Mouse (Mus musculus) heart, embryonic 15.5 days (tissue): ENCODE measurements around the gene Slc34a2. TPM values are rescaled to one million over a fixed set of nuclear protein-coding genes. Genes with fewer than 3 reads are reported as not detected.

Experiments used
- ATAC-seq: fragments of 200-750 bp; cut with Nextera tagmentation; replicated peaks from 2 replicates; pipeline ENCODE4 v1.8.0; 2017; ENCODE audit warnings: low read depth, moderate TSS enrichment; ENCODE audit not compliant: insufficient number of reproducible peaks, insufficient read depth, low FRiP score
- H3K27ac ChIP-seq: fragments of 300-500 bp; sonication (generic); 2 replicates; pipeline ENCODE4 v1.5.1; 2015; ENCODE audit warnings: mild to moderate bottlenecking, inconsistent platforms
- H3K27me3 ChIP-seq: fragments of 300-500 bp; sonication (generic); 2 replicates; pipeline ENCODE4 v1.6.1; 2015; ENCODE audit warnings: inconsistent platforms
- H3K36me3 ChIP-seq: fragments of 300-500 bp; sonication (generic); 2 replicates; pipeline ENCODE4 v1.6.1; 2015; ENCODE audit warnings: mild to moderate bottlenecking, inconsistent platforms
- H3K4me1 ChIP-seq: fragments of 300-500 bp; sonication (generic); replicated peaks from 2 replicates; pipeline ENCODE4 v1.6.1; 2015; ENCODE audit warnings: inconsistent platforms
- H3K4me2 ChIP-seq: fragments of 300-500 bp; sonication (generic); 2 replicates; pipeline ENCODE4 v1.6.1; 2015; ENCODE audit warnings: inconsistent platforms, mild to moderate bottlenecking, moderate library complexity
- H3K4me3 ChIP-seq: fragments of 300-500 bp; sonication (generic); 2 replicates; pipeline ENCODE4 v1.5.1; 2015; ENCODE audit warnings: mild to moderate bottlenecking, inconsistent platforms
- H3K9ac ChIP-seq: fragments of 300-500 bp; sonication (generic); 2 replicates; pipeline ENCODE4 v1.6.1; 2015; ENCODE audit warnings: mild to moderate bottlenecking, inconsistent platforms
- H3K9me3 ChIP-seq: fragments of 300-500 bp; sonication (generic); replicated peaks from 2 replicates; pipeline ENCODE4 v1.6.1; 2016; ENCODE audit warnings: inconsistent platforms
- WGBS: fragments of 180-500 bp; shearing (Covaris S2); methylation state at CpG from one replicate; pipeline ENCODE4 v1.1.7; 2015; ENCODE audit warnings: mixed read lengths; 5-methylcytosine and 5-hydroxymethylcytosine counted together
- polyA plus RNA-seq: library from polyadenylated mRNA; unstranded; fragments of >200 nt; fragmentation: Nextera tagmentation; extraction: Ambion mirVana; gene quantifications from 2 replicates; pipeline ENCODE4 v1.2.1, GENCODE M21; 2015

The Slc34a2 gene
- polyA plus RNA-seq, 1 experiment from 2014 or later = 0.29 TPM

GRCm38 (mm10) chr5:53078453-53078852, 40.6 kb downstream of the Slc34a2 start:
- H3K27me3 ChIP-seq = no peaks in the 10 kb centered on the region
- ATAC-seq = no peak
- H3K4me3 ChIP-seq = no peak overlapping the region
- WGBS = 41% methylated on average over 4 of the region's 4 CpGs
- no peak overlapping the region for H3K27ac ChIP-seq
- H3K9me3 ChIP-seq = no peaks in the 10 kb centered on the region
- no peaks in the 10 kb centered on the region for H3K4me1 ChIP-seq
- no peak overlapping the region for H3K9ac ChIP-seq
- H3K4me2 ChIP-seq = no peak overlapping the region
- H3K36me3 ChIP-seq = no peaks in the 10 kb centered on the region

GRCm38 (mm10) chr5:53087452-53087851, 49.6 kb downstream of the Slc34a2 start:
- Histone ChIP-seq H3K36me3 (no peaks in the 10 kb centered on the region), H3K4me2 (no peak overlapping the region), H3K4me1 (no peaks in the 10 kb centered on the region), H3K27me3 (no peaks in the 10 kb centered on the region), H3K9me3 (no peaks in the 10 kb centered on the region), H3K4me3 (no peak overlapping the region), H3K9ac (no peak overlapping the region), H3K27ac (no peak overlapping the region)
- WGBS = 78% methylated on average over 7 of the region's 7 CpGs
- no peak for ATAC-seq

GRCm38 (mm10) chr5:53091331-53091730, 53.5 kb downstream of the Slc34a2 start:
- H3K27ac ChIP-seq = no peak overlapping the region
- no peaks in the 10 kb centered on the region for H3K27me3 ChIP-seq
- no peak for ATAC-seq
- no peak overlapping the region for H3K9ac ChIP-seq
- H3K4me2 ChIP-seq = no peak overlapping the region
- no peaks in the 10 kb centered on the region for H3K9me3 ChIP-seq
- 53% methylated on average over 3 of the region's 3 CpGs for WGBS
- H3K4me3 ChIP-seq = no peak overlapping the region
- no peaks in the 10 kb centered on the region for H3K36me3 ChIP-seq
- no peaks in the 10 kb centered on the region for H3K4me1 ChIP-seq

- H3K36me3 ChIP-seq = no peaks in the 10 kb centered on the region
- no peak overlapping the region for H3K4me3 ChIP-seq
- WGBS = 80% methylated on average over 12 of the region's 12 CpGs
Observed at GRCm38 (mm10) chr5:53101848-53102473, 64.1 kb downstream of the Slc34a2 start.

GRCm38 (mm10) chr5:53104177-53104855, 66.4 kb downstream of the Slc34a2 start:
- H3K9ac ChIP-seq = no peak overlapping the region
- no peaks in the 10 kb centered on the region for H3K27me3 ChIP-seq
- 71% methylated on average over 13 of the region's 13 CpGs for WGBS
- H3K9me3 ChIP-seq = no peaks in the 10 kb centered on the region
- H3K27ac ChIP-seq = no peak overlapping the region
- H3K36me3 ChIP-seq = no peaks in the 10 kb centered on the region
- H3K4me3 ChIP-seq = no peak overlapping the region
- H3K4me1 ChIP-seq = no peaks in the 10 kb centered on the region; the same call in 1 of the 2 replicates
- H3K4me2 ChIP-seq = no peak overlapping the region
- ATAC-seq = no peak

More at GRCm38 (mm10) chr5:53101848-53102473, 64.1 kb downstream of the Slc34a2 start:
- H3K9me3 ChIP-seq = no peaks in the 10 kb centered on the region
- H3K4me1 ChIP-seq = no peaks in the 10 kb centered on the region; the same call in 1 of the 2 replicates
- H3K27me3 ChIP-seq = no peaks in the 10 kb centered on the region
- ATAC-seq = no peak
- no peak overlapping the region for H3K27ac ChIP-seq
- H3K4me2 ChIP-seq = no peak overlapping the region
- no peak overlapping the region for H3K9ac ChIP-seq

- Histone ChIP-seq H3K27ac (no peak overlapping the region), H3K36me3 (no peaks in the 10 kb centered on the region), H3K4me2 (no peak overlapping the region), H3K27me3 (no peaks in the 10 kb centered on the region), H3K4me1 (no peaks in the 10 kb centered on the region; the same call in 1 of the 2 replicates), H3K9me3 (no peaks in the 10 kb centered on the region), H3K9ac (no peak overlapping the region), H3K4me3 (no peak overlapping the region)
- ATAC-seq = no peak
- 70% methylated on average over 8 of the region's 8 CpGs for WGBS
Observed at GRCm38 (mm10) chr5:53105716-53106115, 67.8 kb downstream of the Slc34a2 start.

GRCm38 (mm10) chr5:53106125-53106524, 68.2 kb downstream of the Slc34a2 start:
- Histone ChIP-seq H3K27me3 (no peaks in the 10 kb centered on the region), H3K36me3 (no peaks in the 10 kb centered on the region), H3K4me3 (no peak overlapping the region), H3K4me1 (no peaks in the 10 kb centered on the region; the same call in 1 of the 2 replicates), H3K9ac (no peak overlapping the region), H3K9me3 (no peaks in the 10 kb centered on the region), H3K27ac (no peak overlapping the region), H3K4me2 (no peak overlapping the region)
- 45% methylated on average over 4 of the region's 4 CpGs for WGBS
- no peak for ATAC-seq

- Histone ChIP-seq H3K4me1 (no peaks in the 10 kb centered on the region; the same call in 1 of the 2 replicates), H3K9ac (no peak overlapping the region), H3K9me3 (no peaks in the 10 kb centered on the region), H3K4me2 (no peak overlapping the region), H3K27me3 (no peaks in the 10 kb centered on the region), H3K36me3 (no peaks in the 10 kb centered on the region), H3K4me3 (no peak overlapping the region), H3K27ac (no peak overlapping the region)
- ATAC-seq = no peak
- 36% methylated on average over 4 of the region's 4 CpGs for WGBS
Observed at GRCm38 (mm10) chr5:53106731-53107130, 68.8 kb downstream of the Slc34a2 start.

GRCm38 (mm10) chr5:53108026-53108425, 70.1 kb downstream of the Slc34a2 start:
- ATAC-seq = no peak
- H3K4me3 ChIP-seq = no peak overlapping the region
- H3K27ac ChIP-seq = no peak overlapping the region
- H3K4me1 ChIP-seq = no peaks in the 10 kb centered on the region; the same call in 1 of the 2 replicates
- H3K27me3 ChIP-seq = no peaks in the 10 kb centered on the region
- no peaks in the 10 kb centered on the region for H3K9me3 ChIP-seq
- no peaks in the 10 kb centered on the region for H3K36me3 ChIP-seq
- no peak overlapping the region for H3K9ac ChIP-seq
- H3K4me2 ChIP-seq = no peak overlapping the region
- 80% methylated on average over 9 of the region's 9 CpGs for WGBS

- H3K36me3 ChIP-seq = no peaks in the 10 kb centered on the region
- H3K27ac ChIP-seq = no peak overlapping the region
- H3K27me3 ChIP-seq = no peaks in the 10 kb centered on the region
- H3K4me1 ChIP-seq = no peaks in the 10 kb centered on the region; the same call in 1 of the 2 replicates
- WGBS = 85% methylated on average over 1 of the region's 1 CpGs
- H3K9ac ChIP-seq = no peak overlapping the region
- no peaks in the 10 kb centered on the region for H3K9me3 ChIP-seq
- ATAC-seq = no peak
- H3K4me2 ChIP-seq = no peak overlapping the region
- no peak overlapping the region for H3K4me3 ChIP-seq
Observed at GRCm38 (mm10) chr5:53108668-53109067, 70.8 kb downstream of the Slc34a2 start.

GRCm38 (mm10) chr5:53110225-53110624, 72.3 kb downstream of the Slc34a2 start:
- H3K27me3 ChIP-seq = no peaks in the 10 kb centered on the region
- no peak for ATAC-seq
- no peak overlapping the region for H3K4me2 ChIP-seq
- no peak overlapping the region for H3K27ac ChIP-seq
- H3K4me3 ChIP-seq = no peak overlapping the region
- no peaks in the 10 kb centered on the region; the same call in 1 of the 2 replicates for H3K4me1 ChIP-seq
- H3K9me3 ChIP-seq = no peaks in the 10 kb centered on the region
- H3K36me3 ChIP-seq = no peaks in the 10 kb centered on the region
- WGBS = 55% methylated on average over 4 of the region's 4 CpGs
- no peak overlapping the region for H3K9ac ChIP-seq

GRCm38 (mm10) chr5:53111036-53111435, 73.2 kb downstream of the Slc34a2 start:
- H3K27me3 ChIP-seq = no peaks in the 10 kb centered on the region
- no peak overlapping the region for H3K27ac ChIP-seq
- H3K4me2 ChIP-seq = no peak overlapping the region
- H3K9ac ChIP-seq = no peak overlapping the region
- H3K9me3 ChIP-seq = no peaks in the 10 kb centered on the region
- no peaks in the 10 kb centered on the region for H3K36me3 ChIP-seq
- ATAC-seq = no peak
- WGBS = 73% methylated on average over 5 of the region's 5 CpGs
- H3K4me1 ChIP-seq = no peaks in the 10 kb centered on the region; the same call in 1 of the 2 replicates
- no peak overlapping the region for H3K4me3 ChIP-seq
